Mouse (Mus musculus): Measurements from ENCODE around the gene Iars2. TPM values are rescaled to one million over a fixed set of nuclear protein-coding genes. Genes with fewer than 3 reads are reported as not detected.
"Not testable (repeated sequence)": the region's sequence is repeated elsewhere in the genome, so short reads cannot be mapped to it uniquely, and the experiment has no call there.

Iars2 gene
- total RNA-seq, 2 experiments from 2014 or later: 35.2 to 43.2 TPM

GRCm38 (mm10) chr1:185327754-185328345 lies 1.3 kb downstream of the Iars2 start:
- intact Hi-C loops (cut with DNase I): loop anchor here (2.0 kb wide), 1 partner anchor 35 kb away; the partner anchor contains the start of gene Eprs
- not testable (repeated sequence) for DNase-seq
- peak; percentile 3; the same call in 1 of the 2 replicates for TF ChIP-seq CTCF (IDR thresholded peaks at IDR 0.05)
- Histone ChIP-seq H3K4me3 (peak overlapping the region; percentile 92), H3K27ac (peak overlapping the region; percentile 99)

GRCm38 (mm10) chr1:185315846-185316568 lies 13.2 kb downstream of the Iars2 start:
- Histone ChIP-seq H3K4me3 (no peak overlapping the region), H3K27ac (no peak overlapping the region)
- intact Hi-C loops (cut with DNase I): no loop called here
- no peak for TF ChIP-seq CTCF (IDR thresholded peaks at IDR 0.05)
- DNase-seq: no peak

GRCm38 (mm10) chr1:185314546-185314945 lies 14.7 kb downstream of the Iars2 start:
- no peak for DNase-seq
- no peak overlapping the region for H3K4me3 ChIP-seq
- no peak for TF ChIP-seq CTCF (IDR thresholded peaks at IDR 0.05)
- intact Hi-C loops (cut with DNase I): no loop called here
- H3K27ac ChIP-seq: no peak overlapping the region

- intact Hi-C loops (cut with DNase I): no loop called here
- TF ChIP-seq CTCF (IDR thresholded peaks at IDR 0.05): no peak
- no peak overlapping the region for H3K27ac ChIP-seq
- H3K4me3 ChIP-seq: no peak overlapping the region
- no peak for DNase-seq
These were observed 17.2 kb downstream of the Iars2 start for GRCm38 (mm10) chr1:185311949-185312348.

GRCm38 (mm10) chr1:185308908-185309307 lies 20.3 kb downstream of the Iars2 start:
- H3K27ac ChIP-seq: peak overlapping the region; percentile 71
- DNase-seq: peak; percentile 72
- peak overlapping the region; percentile 5 for H3K4me3 ChIP-seq
- TF ChIP-seq CTCF (IDR thresholded peaks at IDR 0.05): no peak
- intact Hi-C loops (cut with DNase I): no loop called here

GRCm38 (mm10) chr1:185308334-185308733 lies 20.9 kb downstream of the Iars2 start:
- no peak for TF ChIP-seq CTCF (IDR thresholded peaks at IDR 0.05)
- Histone ChIP-seq H3K4me3 (no peak overlapping the region), H3K27ac (peak overlapping the region; percentile 71)
- DNase-seq: no peak
- intact Hi-C loops (cut with DNase I): no loop called here

- no peak overlapping the region for H3K4me3 ChIP-seq
- no peak overlapping the region for H3K27ac ChIP-seq
- intact Hi-C loops (cut with DNase I): no loop called here
- no peak for TF ChIP-seq CTCF (IDR thresholded peaks at IDR 0.05)
- DNase-seq: no peak
These were observed 21.6 kb downstream of the Iars2 start for GRCm38 (mm10) chr1:185307645-185308044.

GRCm38 (mm10) chr1:185306836-185307235 lies 22.4 kb downstream of the Iars2 start:
- H3K27ac ChIP-seq: no peak overlapping the region
- DNase-seq: no peak
- H3K4me3 ChIP-seq: no peak overlapping the region
- TF ChIP-seq CTCF (IDR thresholded peaks at IDR 0.05): no peak
- intact Hi-C loops (cut with DNase I): no loop called here

GRCm38 (mm10) chr1:185302816-185303215 lies 26.4 kb downstream of the Iars2 start:
- intact Hi-C loops (cut with DNase I): no loop called here
- no peak for DNase-seq
- H3K4me3 ChIP-seq: no peak overlapping the region
- H3K27ac ChIP-seq: no peak overlapping the region
- TF ChIP-seq CTCF (IDR thresholded peaks at IDR 0.05): no peak

- H3K27ac ChIP-seq: peak overlapping the region; percentile 58
- no peak overlapping the region for H3K4me3 ChIP-seq
- intact Hi-C loops (cut with DNase I): no loop called here
- TF ChIP-seq CTCF (IDR thresholded peaks at IDR 0.05): no peak
- DNase-seq: peak; percentile 81
These were observed 30.7 kb downstream of the Iars2 start for GRCm38 (mm10) chr1:185298496-185298895.

- Histone ChIP-seq H3K4me3 (no peak overlapping the region), H3K27ac (no peak overlapping the region)
- intact Hi-C loops (cut with DNase I): no loop called here
- TF ChIP-seq CTCF (IDR thresholded peaks at IDR 0.05): no peak
- no peak for DNase-seq
These were observed 32.3 kb downstream of the Iars2 start for GRCm38 (mm10) chr1:185296850-185297249.

- peak; percentile 26 for DNase-seq
- no peak overlapping the region for H3K4me3 ChIP-seq
- H3K27ac ChIP-seq: no peak overlapping the region
- intact Hi-C loops (cut with DNase I): no loop called here
- TF ChIP-seq CTCF (IDR thresholded peaks at IDR 0.05): no peak
These were observed 36.4 kb downstream of the Iars2 start for GRCm38 (mm10) chr1:185292646-185293360.

GRCm38 (mm10) chr1:185291336-185291735 lies 37.9 kb downstream of the Iars2 start:
- intact Hi-C loops (cut with DNase I): no loop called here
- Histone ChIP-seq H3K27ac (no peak overlapping the region), H3K4me3 (no peak overlapping the region)
- no peak for TF ChIP-seq CTCF (IDR thresholded peaks at IDR 0.05)
- DNase-seq: no peak
